In the genomic region with DNA sequence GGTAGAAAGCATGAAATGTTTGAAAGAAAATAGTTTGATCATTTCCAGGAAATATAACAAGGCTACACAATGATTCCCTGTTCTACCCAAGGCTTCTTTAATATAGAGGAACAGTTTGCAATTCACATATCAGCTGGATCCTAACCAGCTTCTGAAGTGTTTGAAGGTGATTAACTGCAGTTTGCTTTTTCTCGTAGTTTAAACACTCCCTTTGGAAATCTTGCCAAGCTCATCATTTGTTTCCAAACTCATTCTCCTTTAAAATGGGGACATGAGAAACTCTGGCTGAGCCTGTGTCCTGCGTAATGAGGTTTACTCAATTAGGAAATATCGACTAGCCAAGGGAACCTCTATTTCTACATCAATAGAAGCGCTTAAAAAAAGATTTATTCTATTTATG, we compare ENCODE assay signal across 25 mouse cellular contexts. TPM values are rescaled to one million over a fixed set of nuclear protein-coding genes. Genes with fewer than 3 reads are reported as not detected.
DNase-seq lines count a peak whose midpoint lies in the region; ATAC-seq and TF ChIP-seq lines count a peak whose summit lies in the region.
"Had no signal": no experiment of that assay in that cellular context is flagged by ENCODE, and none has a peak within 500 bp of the region (broad histone marks: within the 10 kb centered on the region; RNA-seq: fewer than 3 reads in every experiment).

No protein-coding gene starts in this region.

- H3K4me3 ChIP-seq in liver, adult 2 months (ENCODE audit: insufficient read depth, low read depth, low read length): no peak overlapping the region
- no peak overlapping the region for H3K4me3 ChIP-seq in liver, embryonic 12.5 days
- no peak overlapping the region for H3K4me3 ChIP-seq in lung, embryonic 16.5 days (ENCODE audit: low read length)
- no peak overlapping the region for H3K4me3 ChIP-seq in lung, adult 2 months (replicated peaks; ENCODE audit: extremely low read depth, low read depth, low read length)
- H3K4me3 ChIP-seq: forebrain, embryonic 15.5 days; heart, adult 2 months; heart, embryonic 10.5 days; heart, embryonic 13.5 days had no signal

- peak; percentile 37 for DNase-seq in liver, adult 2 months (ENCODE audit: extremely low read depth, low read depth, low spot score)
- no peak for DNase-seq in lung, adult 2 months
- DNase-seq in lung, postnatal 10 days: peak; percentile 6
- no peak for DNase-seq in adrenal gland, adult 8-10 months
- no peak for DNase-seq in frontal cortex, postnatal 36 days (ENCODE audit: low spot score in 2 of 2)
- DNase-seq: adrenal gland, postnatal 14 days; B cell, adult 2 months; cerebellum, adult 18-20 months; cerebellum, adult 9-10 months; cerebellum, postnatal 14 days; gastrocnemius, postnatal 10 days; gastrocnemius, postnatal 36 days; heart, adult 2 months; heart, postnatal 14 days; heart, postnatal 4 days had no signal

- TF ChIP-seq CTCF in liver, adult 2 months (IDR thresholded peaks at IDR 0.05; ENCODE audit: low read depth, low read length): no peak
- no peak for TF ChIP-seq CTCF in lung, adult 2 months (IDR thresholded peaks at IDR 0.05; ENCODE audit: insufficient read depth, low read length)

- H3K36me3 ChIP-seq in liver, adult 2 months (ENCODE audit: control insufficient read depth, insufficient read depth, low read length): no peaks in the 10 kb centered on the region
- H3K36me3 ChIP-seq in liver, embryonic 12.5 days: no peaks in the 10 kb centered on the region
- no peaks in the 10 kb centered on the region for H3K36me3 ChIP-seq in lung, embryonic 16.5 days (ENCODE audit: control insufficient read depth, insufficient read depth, low read length)
- H3K36me3 ChIP-seq: forebrain, embryonic 15.5 days; G1E; heart, embryonic 10.5 days; heart, embryonic 13.5 days had no signal

- no peak for TF ChIP-seq POLR2A in liver, adult 2 months (IDR thresholded peaks at IDR 0.05; ENCODE audit: extremely low read depth, insufficient read depth, low read length)
- TF ChIP-seq POLR2A in lung, adult 2 months (IDR thresholded peaks at IDR 0.05; ENCODE audit: borderline replicate concordance, extremely low read depth, low read depth, low read length): no peak

- no peak overlapping the region for H3K27ac ChIP-seq in liver, adult 2 months (replicated peaks; ENCODE audit: insufficient read depth, low read depth, low read length)
- no peak overlapping the region for H3K27ac ChIP-seq in liver, embryonic 12.5 days
- peak overlapping the region; percentile 61 for H3K27ac ChIP-seq in lung, embryonic 16.5 days (ENCODE audit: low read length)
- H3K27ac ChIP-seq: forebrain, embryonic 15.5 days; heart, adult 2 months; heart, embryonic 10.5 days; heart, embryonic 13.5 days; hindbrain, embryonic 14.5 days; hindbrain, postnatal 0 days had no signal

- no peak overlapping the region for H3K4me2 ChIP-seq in liver, embryonic 12.5 days
- H3K4me2 ChIP-seq in lung, embryonic 16.5 days (ENCODE audit: low read depth, low read length): no peak overlapping the region
- H3K4me2 ChIP-seq: forebrain, embryonic 15.5 days; heart, embryonic 13.5 days; hindbrain, embryonic 14.5 days had no signal

- no peaks in the 10 kb centered on the region for H3K9me3 ChIP-seq in liver, embryonic 12.5 days (replicated peaks)
- H3K9me3 ChIP-seq in lung, embryonic 16.5 days (ENCODE audit: control insufficient read depth, low read length): no peaks in the 10 kb centered on the region
- H3K9me3 ChIP-seq: forebrain, embryonic 15.5 days; heart, embryonic 10.5 days; heart, embryonic 13.5 days had no signal

- no peaks in the 10 kb centered on the region for H3K27me3 ChIP-seq in liver, adult 2 months (ENCODE audit: control insufficient read depth, insufficient read depth, low read length)
- H3K27me3 ChIP-seq in liver, embryonic 12.5 days (replicated peaks): no peaks in the 10 kb centered on the region
- H3K27me3 ChIP-seq in lung, embryonic 16.5 days (ENCODE audit: control insufficient read depth, insufficient read depth, low read depth, low read length): no peaks in the 10 kb centered on the region
- H3K27me3 ChIP-seq: CH12.LX; forebrain, embryonic 15.5 days; heart, embryonic 13.5 days; Patski had no signal

- no peaks in the 10 kb centered on the region for H3K79me2 ChIP-seq in liver, adult 2 months (ENCODE audit: control insufficient read depth, insufficient read depth, low read length)

- WGBS in liver, adult 2 months: 34% methylated on average over 4 of the region's 4 CpGs
- WGBS in liver, embryonic 12.5 days (ENCODE audit: insufficient replicate concordance): 72% methylated on average over 4 of the region's 4 CpGs
- 38% methylated on average over 4 of the region's 4 CpGs for WGBS in lung, embryonic 16.5 days
- WGBS in lung, adult 2 months: 51% methylated on average over 4 of the region's 4 CpGs

- no peak overlapping the region for H3K9ac ChIP-seq in liver, adult 2 months (ENCODE audit: low read depth, low read length)
- no peak overlapping the region for H3K9ac ChIP-seq in liver, embryonic 12.5 days
- H3K9ac ChIP-seq in lung, embryonic 16.5 days (ENCODE audit: low read length): no peak overlapping the region
- H3K9ac ChIP-seq: forebrain, embryonic 15.5 days; heart, embryonic 13.5 days; hindbrain, embryonic 14.5 days had no signal

- ATAC-seq in liver, embryonic 12.5 days: no peak
- ATAC-seq in lung, embryonic 16.5 days (ENCODE audit: low read depth): peak; percentile 59
- ATAC-seq: forebrain, embryonic 15.5 days; hindbrain, postnatal 0 days; Patski had no signal

- no peaks in the 10 kb centered on the region for H3K4me1 ChIP-seq in liver, adult 2 months (ENCODE audit: control insufficient read depth, insufficient read depth, low read length)
- no peaks in the 10 kb centered on the region for H3K4me1 ChIP-seq in liver, embryonic 12.5 days
- peaks cover 8% of the 10 kb centered on the region; the same call in 1 of the 2 replicates for H3K4me1 ChIP-seq in lung, embryonic 16.5 days (replicated peaks; ENCODE audit: control insufficient read depth, insufficient read depth, low read length)
- no peaks in the 10 kb centered on the region for H3K4me1 ChIP-seq in lung, adult 2 months (ENCODE audit: control insufficient read depth, insufficient read depth, low read length)
- H3K4me1 ChIP-seq: forebrain, embryonic 15.5 days; heart, embryonic 10.5 days; heart, embryonic 13.5 days had no signal

RNA-seq across cellular contexts. Expression of a gene that starts 43.4 kb away (rescaled TPM):
- total RNA-seq in liver, adult 2 months (2014; rRNA removed): 17.4 and 17.7 TPM in 2 replicates
- 4.4 and 4.9 TPM in 2 replicates for polyA plus RNA-seq in liver, adult 2 months (2012; rRNA removed)
- 2.5 and 2.7 TPM in 2 replicates for polyA plus RNA-seq in liver, embryonic 12.5 days (2016; fragmentation: Nextera tagmentation; extraction: Ambion mirVana)
- 8.9 and 9.4 TPM in 2 replicates for polyA plus RNA-seq in lung, embryonic 16.5 days (2015; fragmentation: Nextera tagmentation; extraction: Ambion mirVana)
- polyA plus RNA-seq in lung, adult 2 months (2012; rRNA removed): 9.4 and 12.3 TPM in 2 replicates
- 10 to 100 TPM; 16.5 to 69.9 (median 38.8) TPM for total RNA-seq in adrenal gland, adult 8-10 months (2022)
- total RNA-seq: CH12.LX had no signal

Comparison
In these comparisons a context has a peak if more than half of its experiments do, and no peak if none do; other contexts are left out.
1. DNase-seq: peak in liver, adult 2 months (single experiment) and lung, postnatal 10 days (single experiment); none in lung, adult 2 months (single experiment), adrenal gland, adult 8-10 months (single experiment) and frontal cortex, postnatal 36 days (0 of 2).